Comparison of ENCODE assay signal across 10 mouse cellular contexts in genomic region chr17:36869955-36870810, GRCm38 (mm10). TPM values are rescaled to one million over a fixed set of nuclear protein-coding genes. Genes with fewer than 3 reads are reported as not detected.
DNase-seq lines count a peak whose midpoint lies in the region; ATAC-seq lines count a peak whose summit lies in the region.
"Had no signal": no experiment of that assay in that cellular context is flagged by ENCODE, and none has a peak within 500 bp of the region (broad histone marks: within the 10 kb centered on the region; RNA-seq: fewer than 3 reads in every experiment).

No protein-coding gene starts in this region.

- DNase-seq in kidney, postnatal 10 days = peak; percentile 62
- DNase-seq in MEL-GATA-1-ER (ENCODE audit: extremely low read depth, low read depth) = peak; percentile 39
- DNase-seq in lung, postnatal 14 days = peak; percentile 50
- no peak for DNase-seq in layer of hippocampus, adult 11-12 months (ENCODE audit: low spot score)
- no peak for DNase-seq in thymus, postnatal 0 days (ENCODE audit: low spot score)
- DNase-seq: layer of hippocampus, postnatal 36 days; thymus, adult 18-20 months had no signal

- H3K9ac ChIP-seq in kidney, embryonic 16.5 days (replicated peaks; ENCODE audit: low read length) = no peak overlapping the region

- no peak overlapping the region for H3K27ac ChIP-seq in kidney, embryonic 16.5 days (ENCODE audit: low read length)
- H3K27ac ChIP-seq: heart, adult 2 months had no signal

- no peak for ATAC-seq in kidney, embryonic 16.5 days (ENCODE audit: low FRiP score, low TSS enrichment)

- no peaks in the 10 kb centered on the region for H3K36me3 ChIP-seq in kidney, embryonic 16.5 days (ENCODE audit: insufficient read depth, low read length)
- peaks cover 57% of the 10 kb centered on the region for H3K36me3 ChIP-seq in erythroblast, embryonic 14.5 days (ENCODE audit: control insufficient read depth)

- no peak overlapping the region for H3K4me2 ChIP-seq in kidney, embryonic 16.5 days (replicated peaks; ENCODE audit: low read depth, low read length)

- no peaks in the 10 kb centered on the region for H3K9me3 ChIP-seq in kidney, embryonic 16.5 days (ENCODE audit: low read length)
- H3K9me3 ChIP-seq in erythroblast, embryonic 14.5 days (ENCODE audit: control insufficient read depth, low read length) = no peaks in the 10 kb centered on the region

- 72% methylated on average over 25 of the region's 25 CpGs for WGBS in kidney, embryonic 16.5 days

- H3K4me1 ChIP-seq in kidney, embryonic 16.5 days (ENCODE audit: insufficient read depth, low read length) = peaks cover 4% of the 10 kb centered on the region; the same call in 1 of the 2 replicates
- H3K4me1 ChIP-seq in erythroblast, embryonic 14.5 days (ENCODE audit: control insufficient read depth) = peaks cover 78% of the 10 kb centered on the region

- no peak overlapping the region for H3K4me3 ChIP-seq in kidney, embryonic 16.5 days (ENCODE audit: low read length)
- peak overlapping the region; percentile 79 for H3K4me3 ChIP-seq in erythroblast, embryonic 14.5 days (replicated peaks)
- H3K4me3 ChIP-seq: heart, adult 2 months had no signal

- H3K27me3 ChIP-seq in kidney, embryonic 16.5 days (ENCODE audit: insufficient read depth, low read length) = peaks cover 20% of the 10 kb centered on the region
- peaks cover 22% of the 10 kb centered on the region for H3K27me3 ChIP-seq in erythroblast, embryonic 14.5 days (ENCODE audit: control insufficient read depth)

RNA-seq across cellular contexts. Expression of gene Trim10, which starts 0.8 kb away (rescaled TPM):
- 2.1 and 2.4 TPM in 2 replicates for polyA plus RNA-seq in kidney, embryonic 16.5 days (2015; fragmentation: Nextera tagmentation; extraction: Ambion mirVana)
- 33.1 and 48.3 TPM in 2 replicates for polyA plus RNA-seq in erythroblast, embryonic 14.5 days (2012)
- polyA plus RNA-seq in thymus, postnatal 0 days (2015; fragmentation: Nextera tagmentation; extraction: Ambion mirVana) = 0.09 and 0.24 TPM in 2 replicates

RNA-seq across cellular contexts. Expression of gene Trim15, which starts 3.2 kb away (rescaled TPM):
- polyA plus RNA-seq in kidney, embryonic 16.5 days (2015; fragmentation: Nextera tagmentation; extraction: Ambion mirVana) = 0.22 and 0.27 TPM in 2 replicates
- polyA plus RNA-seq in erythroblast, embryonic 14.5 days (2012) = 0.08 TPM in 2 replicates
- polyA plus RNA-seq in thymus, postnatal 0 days (2015; fragmentation: Nextera tagmentation; extraction: Ambion mirVana) = 0.08 and 0.09 TPM in 2 replicates

RNA-seq across cellular contexts. Expression of gene Trim40, which starts 19.7 kb away (rescaled TPM):
- polyA plus RNA-seq in kidney, embryonic 16.5 days (2015; fragmentation: Nextera tagmentation; extraction: Ambion mirVana) = not detected in 2 replicates
- not detected in 2 replicates for polyA plus RNA-seq in erythroblast, embryonic 14.5 days (2012)
- polyA plus RNA-seq in thymus, postnatal 0 days (2015; fragmentation: Nextera tagmentation; extraction: Ambion mirVana) = 0.16 and 0.28 TPM in 2 replicates
- polyA plus RNA-seq: heart, adult 2 months had no signal

RNA-seq across cellular contexts. Expression of gene Trim31, which starts 27.7 kb away (rescaled TPM):
- polyA plus RNA-seq in kidney, embryonic 16.5 days (2015; fragmentation: Nextera tagmentation; extraction: Ambion mirVana) = not detected in 2 replicates
- 0.02 TPM in 1 of 2 replicates, not detected in the other for polyA plus RNA-seq in erythroblast, embryonic 14.5 days (2012)
- 0.16 and 0.19 TPM in 2 replicates for polyA plus RNA-seq in thymus, postnatal 0 days (2015; fragmentation: Nextera tagmentation; extraction: Ambion mirVana)
- polyA plus RNA-seq: heart, adult 2 months had no signal

RNA-seq across cellular contexts. Expression of gene Trim26, which starts 33.2 kb away (rescaled TPM):
- polyA plus RNA-seq in kidney, embryonic 16.5 days (2015; fragmentation: Nextera tagmentation; extraction: Ambion mirVana) = 41.7 and 45.8 TPM in 2 replicates
- polyA plus RNA-seq in erythroblast, embryonic 14.5 days (2012) = 2.5 and 2.7 TPM in 2 replicates
- 17.9 and 19.9 TPM in 2 replicates for polyA plus RNA-seq in thymus, postnatal 0 days (2015; fragmentation: Nextera tagmentation; extraction: Ambion mirVana)

Comparison
In these comparisons a context has a peak if more than half of its experiments do, and no peak if none do; other contexts are left out.
1. DNase-seq: peak in kidney, postnatal 10 days (single experiment), MEL-GATA-1-ER (single experiment) and lung, postnatal 14 days (single experiment); none in layer of hippocampus, adult 11-12 months (single experiment) and thymus, postnatal 0 days (single experiment).